Mouse (Mus musculus): ENCODE measurements around the gene Tmtc4.

- TF ChIP-seq EP300 (IDR thresholded peaks at IDR 0.05; ENCODE audit: low read depth) (no peak), CTCF (IDR thresholded peaks at IDR 0.05; ENCODE audit: low read depth) (no peak)
These were observed 103.5 kb downstream of the Tmtc4 start for GRCm38 (mm10) chr14:122880291-122880690.

Data from heart, postnatal 0 days (tissue).